Mouse (Mus musculus) stomach, postnatal 0 days (tissue): ENCODE measurements at regions not wholly inside any gene's neighbourhood (a gene's known extent, or its start where the extent isn't known, plus 50 kb on each side); places are given as distances from the start of the nearest gene placed in this dataset.

Source experiments
- CTCF ChIP-seq: IDR thresholded peaks from 2 replicates; pipeline ENCODE4 v1.5.1; 2016; ENCODE audit warnings: antibody characterized with exemption, low read depth, mild to moderate bottlenecking, moderate library complexity
- EP300 ChIP-seq: optimal IDR thresholded peaks from 2 replicates; pipeline ENCODE3; 2016; ENCODE audit warnings: antibody characterized with exemption

- TF ChIP-seq CTCF (no peak), EP300 (no peak)
Observed at GRCm38 (mm10) chr12:35303764-35304717, 230.8 kb downstream of the Ahr start.
